Mouse (Mus musculus) heart, postnatal 25 days (tissue): ENCODE data around the gene Ppm1m. TPM values are rescaled to one million over a fixed set of nuclear protein-coding genes. Genes with fewer than 3 reads are reported as not detected.

Source experiments
- DNase-seq: peaks from one replicate; pipeline ENCODE4 v3.0.0; 2022; ENCODE audit warnings: low spot score
- intact Hi-C: fragments of 180-260 bp; cut with DNase I; formaldehyde crosslinking; loops from one replicate; pipeline ENCODE4 v1.15.1; 2025
- total RNA-seq, 2 experiments: library from RNA; stranded (reverse); gene quantifications; 2 replicates each; pipeline ENCODE4 v1.2.3; 2021

The Ppm1m gene
- total RNA-seq, 2 experiments from 2014 or later: 10.0 to 12.2 TPM

DNA sequence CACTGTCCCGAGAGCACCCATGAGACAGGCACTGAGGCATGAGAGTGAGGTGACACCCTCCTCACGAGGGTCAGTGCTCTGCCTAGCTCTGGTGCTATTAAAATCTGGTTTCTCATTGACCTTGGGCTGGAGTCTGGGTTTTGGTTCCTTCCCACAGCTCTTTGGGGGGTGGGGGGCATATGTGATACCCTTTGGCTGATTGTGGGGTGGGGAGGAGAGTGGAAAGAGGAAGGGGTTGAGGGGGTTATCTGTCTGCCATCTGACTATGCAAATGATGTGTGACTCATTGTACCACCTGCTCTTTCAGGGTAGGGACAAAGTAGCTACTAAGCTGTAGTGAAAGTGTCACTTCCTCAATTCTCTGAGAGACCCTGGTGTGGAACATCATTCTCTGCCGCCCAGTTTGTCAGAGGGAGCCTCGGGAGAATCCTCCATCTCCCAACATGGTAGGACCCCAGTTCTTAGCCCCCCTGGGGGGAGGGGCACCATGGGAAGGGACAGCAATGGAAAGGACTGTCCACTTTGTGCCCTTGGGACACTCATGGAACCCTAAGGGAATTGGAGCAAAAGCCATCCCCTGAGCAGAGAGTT is 22.8 kb upstream of the Ppm1m start, which contains the start of gene Tlr9:
Gene Tlr9 (plus strand): TSS at position 338 of the 591 bp plus-strand sequence.
- DNase-seq: no peak
- intact Hi-C loops: no loop called here

DNA sequence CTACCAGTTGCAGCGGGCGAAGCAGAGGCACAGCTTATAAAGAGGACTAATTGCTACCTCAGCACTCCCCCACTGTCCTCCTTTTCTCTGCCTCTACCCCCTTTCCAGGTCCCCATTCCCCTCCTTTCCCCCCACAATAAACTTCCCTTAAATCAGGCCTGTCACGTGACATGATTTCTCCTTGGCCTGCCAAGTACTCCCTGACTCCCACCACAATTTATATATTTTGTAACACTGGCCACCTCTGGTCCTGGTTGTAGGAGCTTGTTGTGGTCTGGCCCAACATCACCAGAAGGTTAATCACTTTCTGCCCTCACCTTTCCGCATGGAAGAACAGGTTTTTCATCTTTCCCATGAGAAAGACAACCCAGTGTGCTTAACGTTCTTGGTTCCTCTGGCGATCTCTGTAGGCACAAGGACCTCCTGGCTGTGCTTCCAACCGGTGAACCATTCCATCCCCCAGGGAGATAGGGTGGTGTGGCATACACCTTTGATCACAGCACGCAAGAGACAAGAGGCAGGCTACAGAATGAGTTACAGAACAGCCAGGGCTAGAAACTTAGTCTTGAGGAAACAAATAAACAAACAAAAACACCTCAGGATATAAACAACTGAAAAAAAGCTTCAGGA is 21.5 kb upstream of the Ppm1m start:
- intact Hi-C loops: no loop called here
- no peak for DNase-seq

DNA sequence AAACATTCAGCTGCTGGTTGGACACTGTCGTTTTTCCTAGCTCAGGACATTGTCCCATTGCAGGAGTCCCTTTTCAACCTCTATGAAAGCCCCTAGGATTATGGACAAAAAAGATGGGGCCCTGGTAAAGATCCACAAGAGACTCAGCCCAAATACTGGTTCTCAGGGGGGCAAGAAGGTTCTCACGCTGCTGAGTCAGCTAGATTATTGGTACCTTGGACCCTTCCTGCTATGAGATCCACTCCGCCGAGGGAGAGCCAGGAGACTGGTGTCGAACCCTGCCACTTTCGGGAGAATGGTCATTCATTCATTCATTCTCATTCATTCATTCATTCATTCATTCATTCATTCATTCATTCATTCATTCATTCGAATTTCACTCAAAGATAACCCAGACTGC is 17.4 kb upstream of the Ppm1m start:
- DNase-seq: no peak
- intact Hi-C loops: no loop called here

DNA sequence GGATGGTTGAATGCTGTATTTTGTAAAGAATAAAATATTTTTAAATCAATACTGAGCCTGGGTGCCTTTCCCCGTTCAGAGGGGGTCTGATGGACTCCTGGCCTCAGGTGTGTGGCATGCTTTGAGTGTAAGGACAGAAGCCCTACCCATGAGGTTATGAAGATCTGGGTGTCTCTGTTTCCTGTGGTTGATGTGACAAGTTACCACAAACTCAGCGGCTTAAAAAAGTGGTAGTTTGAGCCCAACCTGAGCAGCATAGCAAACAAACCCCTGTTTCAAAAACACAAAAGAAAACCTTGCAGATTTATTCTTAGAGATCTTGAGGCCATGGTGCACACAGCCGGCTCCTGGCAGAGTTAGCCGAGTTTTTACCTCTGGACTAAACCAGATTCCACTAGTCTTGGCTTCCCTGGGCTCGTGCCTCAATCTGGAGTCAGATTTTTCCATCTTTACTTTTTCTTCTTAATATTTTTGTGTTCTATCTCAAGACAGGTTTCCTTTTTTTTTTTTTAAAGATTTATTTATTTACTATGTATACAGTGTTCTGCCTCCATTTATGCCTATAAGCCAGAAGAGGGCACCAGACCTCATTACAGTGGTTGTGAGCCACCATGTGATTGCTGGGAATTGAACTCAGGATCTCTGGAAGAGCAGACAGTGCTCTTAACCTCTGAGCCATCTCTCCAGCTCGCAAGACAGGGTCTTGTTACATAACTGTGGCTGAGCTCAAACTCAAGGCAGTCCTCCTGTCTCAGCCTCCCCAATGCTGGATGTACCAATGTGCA is 16.0 kb upstream of the Ppm1m start:
- DNase-seq: no peak
- intact Hi-C loops: no loop called here

DNA sequence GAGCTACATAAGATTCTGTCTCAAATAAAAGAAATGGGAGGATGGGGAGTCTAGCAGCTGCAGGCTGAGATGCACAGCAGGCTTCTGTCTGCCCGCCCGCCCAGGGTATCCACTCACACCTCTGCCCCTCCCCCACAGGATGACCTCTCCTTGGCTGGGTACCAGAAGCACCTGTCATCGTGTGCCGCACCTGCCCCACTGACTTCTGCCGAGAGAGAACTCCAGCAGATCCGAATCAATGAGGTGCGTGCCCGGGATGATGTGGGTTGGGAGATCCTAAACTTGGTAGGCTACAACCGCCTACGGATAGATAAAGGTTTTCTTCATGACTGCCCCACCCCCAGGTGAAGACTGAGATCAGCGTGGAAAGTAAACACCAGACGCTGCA is 13.0 kb upstream of the Ppm1m start:
- DNase-seq: no peak
- intact Hi-C loops: loop anchor here (5.0 kb wide), 1 partner anchor 65 kb away; no protein-coding TSS in a partner anchor

DNA sequence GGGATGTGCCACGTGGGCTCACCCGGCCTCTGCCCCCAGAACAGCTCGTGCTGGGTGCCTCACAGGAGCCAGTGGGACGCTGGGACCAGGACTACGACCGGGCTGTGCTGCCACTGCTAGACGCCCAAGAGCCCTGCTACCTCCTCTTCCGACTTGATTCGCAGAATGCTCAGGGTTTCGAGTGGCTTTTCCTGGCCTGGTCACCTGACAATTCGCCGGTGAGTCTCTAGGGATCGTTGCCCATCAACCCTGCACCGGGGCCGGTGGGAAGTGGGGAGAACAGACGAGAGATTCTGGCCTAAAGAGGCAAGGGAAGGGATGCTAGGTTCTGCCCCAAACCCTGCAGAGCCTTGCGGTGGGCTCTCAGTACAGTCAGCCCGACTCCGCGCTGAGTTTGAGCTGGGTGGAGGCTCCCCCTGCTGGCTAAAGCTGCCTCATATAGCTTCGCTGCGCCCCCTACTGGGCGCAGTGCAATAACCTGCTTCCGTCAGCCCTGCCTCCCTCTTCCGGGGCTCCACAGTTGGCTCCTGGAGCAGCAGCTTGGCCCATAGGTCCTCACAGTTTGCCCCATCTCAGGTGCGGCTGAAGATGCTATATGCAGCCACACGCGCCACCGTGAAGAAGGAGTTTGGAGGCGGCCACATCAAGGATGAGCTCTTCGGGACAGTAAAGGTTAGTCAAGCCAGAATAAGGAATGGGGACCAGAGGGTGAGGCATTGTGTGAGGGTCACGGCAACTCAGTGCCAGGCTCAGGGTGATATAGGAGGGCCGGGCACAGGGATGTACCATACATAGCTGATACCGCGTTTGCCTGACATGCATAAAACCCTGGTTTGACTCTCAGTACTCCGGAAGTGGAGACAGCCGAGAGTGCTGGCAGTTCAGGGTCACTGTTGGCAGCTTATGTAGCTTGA is 12.4 kb upstream of the Ppm1m start:
- intact Hi-C loops: loop anchor here (5.0 kb wide), 1 partner anchor 65 kb away; no protein-coding TSS in a partner anchor

DNA sequence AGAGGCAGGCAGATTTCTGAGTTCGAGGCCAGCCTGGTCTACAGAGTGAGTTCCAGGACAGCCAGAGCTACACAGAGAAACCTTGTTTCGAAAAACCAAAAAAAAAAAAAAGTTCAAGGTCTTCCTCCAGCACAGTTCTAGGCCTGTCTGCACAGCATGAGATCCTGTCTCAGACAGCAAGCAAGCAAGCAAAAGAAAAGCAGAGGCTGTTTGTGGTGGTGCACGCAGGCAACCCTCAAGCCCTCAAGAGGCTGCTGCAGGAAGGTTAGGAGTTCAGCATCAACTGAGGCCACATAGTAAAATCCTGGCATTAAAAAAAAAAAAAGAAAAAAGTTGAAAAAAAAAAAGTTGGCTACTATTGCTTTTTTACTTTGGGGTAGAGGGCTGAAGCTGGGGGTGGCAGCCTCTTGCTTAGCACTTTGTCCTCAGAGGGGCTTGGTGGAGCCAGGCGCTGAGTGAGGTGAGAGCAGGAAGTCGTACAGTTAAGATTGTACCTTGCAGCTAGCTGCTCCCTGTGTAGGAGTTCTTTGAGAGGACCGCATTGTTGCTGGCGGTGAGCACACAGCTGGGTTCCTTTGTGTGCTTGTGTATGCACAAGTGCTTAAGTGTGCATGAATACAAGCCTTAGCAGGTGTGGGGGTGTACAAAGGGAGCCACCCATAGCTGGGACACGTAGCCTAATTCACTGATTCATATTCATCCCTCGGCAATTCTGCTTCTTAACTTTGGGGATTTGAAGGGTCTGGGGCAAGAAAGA is 11.5 kb upstream of the Ppm1m start:
- intact Hi-C loops: loop anchor here (5.0 kb wide), 1 partner anchor 66 kb away; no protein-coding TSS in a partner anchor
- DNase-seq: no peak

More for the DNA sequence above, 12.4 kb upstream of the Ppm1m start:
- DNase-seq: peak; percentile 53

DNA sequence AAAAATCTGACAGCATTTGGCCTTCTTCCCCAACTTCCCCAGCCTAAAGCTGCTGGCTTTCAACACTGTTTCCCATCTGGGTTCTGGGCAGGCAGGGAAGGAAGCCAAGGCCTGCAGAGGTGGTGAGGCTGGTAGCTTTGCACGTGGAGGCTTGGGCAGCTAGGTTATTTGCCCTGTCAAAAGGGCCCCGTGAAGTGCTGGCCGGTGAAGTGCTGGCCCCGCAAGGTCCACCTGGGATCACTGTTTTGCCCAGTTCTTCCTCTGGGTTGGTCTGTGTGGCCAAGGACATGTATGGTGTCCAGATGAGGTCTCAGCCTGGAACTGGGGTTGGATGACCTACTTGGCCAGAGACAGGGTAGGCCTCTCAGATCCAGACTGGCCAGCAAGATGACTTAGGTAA is 10.4 kb upstream of the Ppm1m start:
- no peak for DNase-seq
- intact Hi-C loops: loop anchor here (5.0 kb wide), 1 partner anchor 67 kb away; no protein-coding TSS in a partner anchor

DNA sequence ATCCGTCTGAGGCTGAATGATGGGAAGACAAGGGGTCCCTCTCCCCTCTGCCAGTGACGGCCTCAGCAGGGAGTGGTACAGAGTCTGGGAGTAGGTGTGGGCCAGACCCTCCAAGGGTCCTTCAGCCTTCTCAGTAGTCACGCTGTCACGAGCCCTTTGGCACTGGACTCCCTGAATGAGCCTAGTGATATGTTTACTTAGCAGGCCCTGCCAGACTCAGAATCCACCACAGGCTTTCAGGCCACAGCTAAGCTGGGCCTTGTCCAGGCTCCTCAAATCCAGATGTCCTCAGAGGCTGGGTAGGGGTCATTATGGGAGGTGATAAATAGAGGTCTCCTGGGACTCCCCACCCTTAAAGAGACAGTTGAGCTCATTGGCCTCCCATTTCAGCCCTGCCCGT is 8.6 kb upstream of the Ppm1m start:
- DNase-seq: no peak
- intact Hi-C loops: no loop called here

DNA sequence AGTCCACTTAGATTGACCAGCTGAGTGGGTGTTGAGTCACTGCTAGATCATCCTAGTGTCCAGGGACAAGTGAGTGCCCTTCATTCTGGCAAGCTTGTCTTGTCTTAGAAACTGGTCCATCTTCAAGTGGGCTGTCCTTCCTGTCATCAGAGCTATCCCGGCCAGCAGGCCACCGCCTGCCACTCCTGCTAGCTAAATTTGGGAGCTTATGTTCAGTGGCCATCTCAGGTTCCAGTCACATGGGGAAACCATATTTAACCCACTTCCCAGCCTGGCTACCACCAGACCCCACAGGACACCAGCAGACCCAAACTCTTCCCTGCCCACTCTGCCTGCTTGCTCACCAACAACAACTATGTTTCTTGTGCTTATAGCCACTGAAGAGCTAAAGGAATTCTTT is 7.0 kb upstream of the Ppm1m start:
- no peak for DNase-seq
- intact Hi-C loops: no loop called here

DNA sequence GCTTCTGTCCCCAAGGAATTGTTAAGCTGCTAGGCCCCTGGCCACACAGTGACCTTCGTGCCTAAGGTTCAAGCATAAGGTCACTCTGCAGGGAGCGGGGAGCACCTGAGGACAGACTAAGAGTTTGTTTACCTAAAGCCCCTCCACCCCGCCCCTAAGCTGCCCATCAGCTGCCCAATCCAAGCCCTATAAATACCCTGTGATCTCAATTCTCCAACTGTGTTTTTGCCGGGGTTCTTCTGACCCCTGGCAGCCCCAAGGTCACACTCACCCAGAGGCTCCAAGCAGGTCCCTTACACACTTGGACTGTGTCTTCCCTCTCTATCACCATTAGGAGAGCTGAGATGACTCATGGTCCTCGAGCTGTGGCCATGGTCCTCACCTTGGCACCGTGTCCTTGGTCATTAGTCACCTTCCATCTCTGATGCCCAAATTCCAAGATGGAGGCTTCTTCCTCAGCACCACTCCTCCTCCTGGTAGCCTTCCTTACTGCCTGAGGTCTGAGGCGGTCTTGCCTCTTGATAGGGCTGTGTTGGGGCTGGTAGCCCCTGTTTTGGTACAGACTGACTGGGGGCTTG is 6.3 kb upstream of the Ppm1m start:
- no peak for DNase-seq
- intact Hi-C loops: loop anchor here (2.0 kb wide), 1 partner anchor 47 kb away; the partner anchor contains the start of gene Glyctk

DNA sequence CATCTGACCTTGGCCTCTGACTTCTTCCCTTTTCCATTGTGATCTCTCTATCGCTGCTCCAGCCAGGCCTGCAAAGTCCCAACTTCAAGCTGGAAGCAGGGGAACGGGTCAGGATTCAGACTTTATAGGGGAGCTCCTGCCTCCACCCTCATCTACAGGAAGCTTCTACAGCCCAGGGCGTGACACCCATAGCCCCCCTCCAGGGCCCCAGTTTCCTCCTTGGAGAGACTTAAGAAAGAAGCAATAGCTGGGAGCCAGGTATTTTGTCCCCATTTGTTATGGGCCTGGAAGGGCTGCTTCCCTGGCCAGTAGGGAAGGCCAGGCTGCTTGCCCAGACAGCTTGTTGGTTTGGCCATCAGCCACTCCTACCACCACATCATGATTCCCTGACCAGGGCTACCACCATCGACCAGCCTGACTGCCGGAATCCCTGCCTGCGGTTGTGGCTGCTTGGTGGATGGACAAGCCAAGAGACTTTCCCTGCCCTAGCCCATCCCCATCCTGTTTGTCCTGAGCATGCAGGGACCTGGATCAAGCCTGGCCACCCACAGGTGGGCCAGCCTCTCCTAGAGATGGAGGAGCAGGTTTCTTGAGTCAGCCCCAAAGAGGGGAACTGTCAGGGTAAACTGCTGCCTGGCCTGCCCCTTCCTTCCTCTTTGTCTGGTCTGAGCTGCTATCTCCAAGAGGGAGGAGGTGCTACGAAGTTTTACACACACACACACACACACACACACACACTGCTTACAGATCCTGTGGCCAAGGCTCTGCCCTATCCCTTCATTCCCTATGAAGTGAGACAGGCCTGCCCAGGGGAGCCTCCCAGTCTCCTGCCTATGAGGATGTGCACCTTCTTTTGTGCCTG is 4.7 kb upstream of the Ppm1m start:
- DNase-seq: no peak
- intact Hi-C loops: loop anchor here (2.0 kb wide), 1 partner anchor 45 kb away; the partner anchor contains the start of gene Glyctk

DNA sequence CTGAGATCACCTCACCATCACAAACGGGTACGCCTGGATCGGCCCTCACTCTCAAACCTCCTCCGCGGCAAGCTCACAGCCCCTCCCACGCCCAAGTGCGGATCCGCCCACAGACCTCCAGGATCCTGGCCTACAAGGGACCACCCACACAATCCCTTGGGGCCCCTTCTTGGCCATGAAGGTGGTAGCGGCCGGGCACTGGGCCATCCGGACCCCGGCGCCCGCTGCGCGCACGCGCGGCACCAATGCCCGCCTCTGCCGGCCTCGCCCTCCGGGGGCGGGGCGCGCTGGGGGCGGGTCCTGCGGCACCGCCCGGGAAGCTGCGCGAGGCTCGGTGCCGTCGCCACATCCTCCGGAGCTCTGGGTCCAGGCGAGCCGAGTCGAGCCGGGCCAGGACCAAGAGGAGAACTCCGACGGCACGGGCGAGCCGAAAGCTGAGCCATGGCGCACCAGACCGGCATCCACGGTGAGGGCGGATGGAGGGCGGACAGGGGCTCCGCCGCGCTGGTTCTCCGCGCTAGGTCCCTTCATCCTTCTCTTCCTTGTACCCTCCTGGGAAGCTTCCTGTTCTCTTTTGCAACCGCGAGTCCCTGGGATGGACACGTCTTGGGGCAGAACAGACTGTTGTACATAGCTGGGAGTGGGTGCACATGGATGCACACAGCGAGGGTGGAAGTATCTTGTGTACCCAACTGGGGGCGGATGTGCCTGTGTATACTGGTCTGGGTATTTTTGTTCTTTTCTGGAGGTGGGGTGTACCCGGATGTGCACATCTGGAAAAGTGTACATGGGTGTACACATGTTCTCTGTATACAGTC is 3.5 kb upstream of the Ppm1m start, which contains the start of gene Twf2:
Gene Twf2 (plus strand): TSS at position 290 of the 818 bp plus-strand sequence.
- DNase-seq: peak; percentile 94
- intact Hi-C loops: no loop called here

DNA sequence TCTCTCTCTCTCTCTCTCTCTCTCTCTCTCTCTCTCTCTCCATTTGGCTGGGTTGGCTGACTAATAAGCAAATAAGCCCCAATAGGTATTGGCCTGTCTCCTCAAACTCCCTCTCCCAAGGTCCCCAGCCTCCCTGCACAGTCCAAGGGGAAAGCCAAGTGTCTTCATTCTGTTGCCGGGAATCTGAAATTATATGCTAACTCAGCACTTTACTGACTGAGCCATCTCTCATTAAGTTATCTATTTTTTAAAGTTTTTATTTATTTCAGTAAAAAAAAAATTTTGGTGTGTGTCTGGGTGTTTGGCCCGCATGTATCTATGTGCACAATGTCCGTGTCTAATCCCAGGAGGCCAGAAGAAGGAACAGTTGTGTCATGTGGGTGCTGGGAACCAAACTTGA is 2.3 kb upstream of the Ppm1m start:
- intact Hi-C loops: no loop called here
- DNase-seq: no peak

DNA sequence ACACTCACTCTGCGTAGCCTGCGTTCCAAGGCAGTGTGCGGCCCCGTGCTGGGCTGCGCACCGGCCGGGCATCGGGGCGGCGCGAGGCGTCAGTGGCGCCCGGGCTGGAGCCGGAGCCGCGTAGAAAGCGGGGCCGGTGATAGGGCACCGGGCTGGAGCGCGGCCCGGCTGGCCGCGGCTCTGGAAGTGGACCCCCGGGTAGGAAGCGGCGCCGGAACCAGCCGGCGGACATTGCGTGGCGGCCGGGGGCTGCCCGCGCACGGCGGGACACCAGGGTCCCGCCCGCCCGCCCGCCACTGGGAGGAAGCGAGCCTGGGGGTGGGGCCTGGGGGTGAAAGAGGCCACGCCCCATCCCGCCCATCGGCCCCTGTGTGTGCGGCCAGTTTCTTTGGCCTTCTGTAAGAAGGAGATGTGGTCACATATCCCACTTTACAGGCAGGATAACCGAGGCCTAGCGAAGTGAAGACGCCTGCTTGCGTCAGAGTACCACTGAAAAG is 536 bp downstream of the Ppm1m start:
- intact Hi-C loops: loop anchor here (2.0 kb wide), 1 partner anchor 28 kb away; the partner anchor contains the start of gene Wdr82
- DNase-seq: peak; percentile 71

DNA sequence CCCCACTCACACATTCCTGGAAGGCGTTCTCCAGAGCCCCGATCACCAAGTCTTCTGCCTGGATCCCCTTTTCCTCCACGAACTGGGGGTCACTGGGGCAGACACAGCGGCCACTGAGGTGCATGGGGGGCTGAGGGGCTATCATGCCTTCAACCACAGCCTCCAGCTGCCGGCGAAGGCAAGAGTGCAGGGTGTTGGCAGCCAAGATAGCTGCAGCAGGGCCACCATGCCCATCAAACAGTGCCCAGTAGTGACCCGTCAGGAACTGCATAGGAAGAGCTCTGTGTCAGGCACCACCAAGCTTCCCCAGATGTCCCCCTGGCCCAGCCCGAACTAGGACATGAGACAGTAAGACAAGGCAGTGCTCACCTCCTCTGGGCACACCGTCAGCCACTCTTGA is 1.8 kb downstream of the Ppm1m start:
- intact Hi-C loops: loop anchor here (2.0 kb wide), 1 partner anchor 27 kb away; the partner anchor contains the start of gene Wdr82
- DNase-seq: no peak
